Mouse (Mus musculus): Measurements from ENCODE around the gene Syncrip.

GRCm38 (mm10) chr9:88481791-88482160 is 598 bp downstream of the Syncrip start:
- no peak for TF ChIP-seq POLR2A (IDR thresholded peaks at IDR 0.05; ENCODE audit: borderline replicate concordance, control insufficient read depth, low read depth, low read length)
- TF ChIP-seq CTCF (IDR thresholded peaks at IDR 0.05; ENCODE audit: control insufficient read depth, insufficient read depth, low read length) = no peak
